Mouse (Mus musculus): ENCODE results near the gene Atn1. TPM values are rescaled to one million over a fixed set of nuclear protein-coding genes. Genes with fewer than 3 reads are reported as not detected.
"Not testable (repeated sequence)": the region's sequence is repeated elsewhere in the genome, so short reads cannot be mapped to it uniquely, and the experiment has no call there.

Atn1 gene
- 14.0 and 14.7 TPM in 2 replicates for polyA plus RNA-seq (2015; fragmentation: Nextera tagmentation; extraction: Ambion mirVana)

DNA sequence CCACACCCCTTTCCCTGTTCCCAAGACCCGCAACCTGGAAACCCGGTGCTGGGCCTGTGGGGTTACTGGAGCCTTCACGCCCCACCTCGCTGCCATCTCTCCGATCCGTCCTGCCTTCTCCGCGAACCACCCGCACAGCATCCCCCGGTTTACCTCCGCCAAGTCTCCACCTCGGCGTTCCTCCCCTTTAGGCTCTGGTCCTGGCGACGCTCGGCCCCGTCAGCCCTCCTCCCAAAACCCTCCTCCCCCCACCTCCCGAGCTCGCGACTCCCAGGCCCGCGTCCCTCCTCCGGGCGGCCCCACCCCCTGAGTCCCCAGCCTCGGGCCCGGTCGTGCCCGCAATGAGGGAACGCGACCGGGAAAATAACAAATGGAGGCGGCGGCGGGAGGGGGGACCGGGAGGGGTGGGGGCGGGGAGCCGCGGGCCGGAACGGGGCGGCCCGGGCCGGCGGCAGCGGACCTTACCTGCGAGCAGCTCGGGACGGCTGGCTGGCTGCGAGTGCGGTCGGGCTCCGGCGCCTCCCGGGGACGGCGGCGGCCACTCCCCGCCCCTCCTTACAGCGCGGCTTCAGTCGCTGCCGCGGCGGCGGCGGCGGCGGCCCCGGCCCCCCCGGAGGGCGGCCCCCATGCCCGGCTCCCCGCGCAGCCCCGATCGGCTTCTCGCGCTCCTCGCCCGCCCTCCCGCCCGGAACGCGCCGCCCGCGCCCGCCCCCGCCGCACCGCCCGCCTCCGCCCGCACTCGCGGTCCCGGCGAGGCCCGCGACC is at the start of gene Atn1, which contains the start of gene Gm45234:
Atn1 (minus strand) TSS at position 694 of the 765 bp plus-strand sequence.
Gm45234 (minus strand) TSS at position 191 of the 765 bp plus-strand sequence.
- Histone ChIP-seq H3K4me3 (ENCODE audit: low read length) (peak within 1 kb of the TSS; percentile 75), H3K27me3 (ENCODE audit: control insufficient read depth, insufficient read depth, low read depth, low read length) (no peaks in the 10 kb centered on the region), H3K4me1 (replicated peaks; ENCODE audit: control insufficient read depth, insufficient read depth, low read length) (peaks cover 39% of the 10 kb centered on the region), H3K9me3 (ENCODE audit: control insufficient read depth, low read length) (no peaks in the 10 kb centered on the region), H3K27ac (ENCODE audit: low read length) (peak within 1 kb of the TSS; percentile 97), H3K36me3 (ENCODE audit: control insufficient read depth, insufficient read depth, low read length) (no peaks in the 10 kb centered on the region), H3K4me2 (ENCODE audit: low read depth, low read length) (peak within 1 kb of the TSS; percentile 53), H3K9ac (ENCODE audit: low read length) (peak within 1 kb of the TSS; percentile 92)
- under 1% methylated on average over 45 of the region's 100 CpGs for WGBS
- ATAC-seq (ENCODE audit: low read depth), result peak; percentile 68

DNA sequence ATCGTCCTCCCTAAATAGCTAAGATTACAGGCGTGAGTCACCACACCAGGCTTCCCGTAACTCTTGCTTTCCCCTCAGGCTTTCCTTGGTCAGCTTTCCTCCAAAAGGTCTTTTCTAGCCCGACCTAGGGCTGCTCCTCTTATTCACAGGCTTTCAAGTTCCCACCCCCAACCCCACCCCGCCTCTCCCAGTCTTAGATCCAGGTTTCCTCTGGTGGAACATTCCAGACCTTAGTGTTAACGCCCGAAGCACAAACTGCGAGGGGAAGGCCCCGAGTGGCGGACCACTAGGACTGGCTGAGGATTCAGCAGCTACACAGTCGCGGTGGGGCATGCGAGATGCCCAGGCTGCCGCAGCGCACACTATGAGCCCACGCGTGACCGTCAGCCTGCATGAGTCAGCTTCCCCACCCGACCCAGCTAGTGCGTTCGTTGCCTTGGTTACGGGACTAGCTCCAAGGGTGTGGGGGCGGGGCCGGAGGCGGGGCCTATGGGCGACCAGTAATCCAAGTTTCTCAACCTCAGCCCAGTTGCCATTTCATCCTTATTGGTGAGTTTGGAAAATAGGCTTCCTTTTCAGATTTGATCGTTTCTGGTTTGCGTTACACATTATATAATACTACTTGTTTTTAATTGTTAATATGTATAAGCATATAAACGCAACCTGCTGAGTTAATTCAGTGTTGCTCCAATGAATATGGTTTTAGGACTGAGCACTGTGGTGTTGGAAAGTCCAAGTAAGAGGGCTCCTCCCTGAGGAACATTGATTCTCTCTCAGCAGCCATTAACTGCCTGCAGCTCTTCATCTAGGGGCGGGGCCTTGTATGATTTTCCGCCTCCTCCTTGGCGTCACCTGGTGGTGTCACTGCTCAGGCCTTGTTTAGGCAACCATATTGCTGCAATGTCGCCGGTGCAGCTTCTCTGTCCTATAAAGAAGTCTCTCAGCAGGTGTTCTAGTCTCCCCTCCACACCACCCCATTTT is 49.3 kb upstream of the Atn1 start:
- peak overlapping the region; percentile 92 for H3K27ac ChIP-seq (ENCODE audit: low read length)
- 2% methylated on average over 34 of the region's 34 CpGs for WGBS

DNA sequence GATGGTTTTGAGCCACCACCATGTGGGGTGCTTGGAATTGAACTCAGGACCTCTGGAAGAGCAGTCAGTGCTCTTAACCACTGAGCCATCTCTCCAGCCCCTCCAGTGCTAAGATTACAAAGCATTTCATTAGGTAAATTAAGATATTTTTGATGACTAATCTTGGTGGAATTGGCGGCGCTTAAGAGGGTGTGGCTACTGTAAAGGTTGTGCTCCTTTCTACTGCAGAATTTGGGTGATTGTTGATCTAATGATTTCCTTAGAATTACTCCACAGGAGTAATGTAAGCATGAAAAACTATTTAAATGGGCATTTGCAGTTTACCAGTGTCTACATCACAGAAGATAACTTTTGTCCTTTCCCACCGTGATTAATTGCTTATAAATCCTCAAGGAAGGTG is 48.0 kb upstream of the Atn1 start:
- Histone ChIP-seq H3K36me3 (ENCODE audit: control insufficient read depth, insufficient read depth, low read length) (no peaks in the 10 kb centered on the region), H3K9me3 (ENCODE audit: control insufficient read depth, low read length) (no peaks in the 10 kb centered on the region), H3K4me2 (ENCODE audit: low read depth, low read length) (no peak overlapping the region), H3K27me3 (ENCODE audit: control insufficient read depth, insufficient read depth, low read depth, low read length) (no peaks in the 10 kb centered on the region), H3K27ac (ENCODE audit: low read length) (no peak overlapping the region), H3K4me1 (replicated peaks; ENCODE audit: control insufficient read depth, insufficient read depth, low read length) (peaks cover 11% of the 10 kb centered on the region), H3K4me3 (ENCODE audit: low read length) (no peak overlapping the region), H3K9ac (ENCODE audit: low read length) (no peak overlapping the region)
- no peak for ATAC-seq (ENCODE audit: low read depth)
- WGBS, result 85% methylated on average over 3 of the region's 3 CpGs

More for the DNA sequence above, 49.3 kb upstream of the Atn1 start:
- Histone ChIP-seq H3K27me3 (ENCODE audit: control insufficient read depth, insufficient read depth, low read depth, low read length) (no peaks in the 10 kb centered on the region), H3K9me3 (ENCODE audit: control insufficient read depth, low read length) (no peaks in the 10 kb centered on the region), H3K9ac (ENCODE audit: low read length) (peak overlapping the region; percentile 69), H3K36me3 (ENCODE audit: control insufficient read depth, insufficient read depth, low read length) (peaks cover 4% of the 10 kb centered on the region; the same call in 1 of the 2 replicates), H3K4me3 (ENCODE audit: low read length) (peak overlapping the region; percentile 60), H3K4me2 (ENCODE audit: low read depth, low read length) (peak overlapping the region; percentile 72), H3K4me1 (replicated peaks; ENCODE audit: control insufficient read depth, insufficient read depth, low read length) (peaks cover 19% of the 10 kb centered on the region)
- peak; percentile 82 for ATAC-seq (ENCODE audit: low read depth)

DNA sequence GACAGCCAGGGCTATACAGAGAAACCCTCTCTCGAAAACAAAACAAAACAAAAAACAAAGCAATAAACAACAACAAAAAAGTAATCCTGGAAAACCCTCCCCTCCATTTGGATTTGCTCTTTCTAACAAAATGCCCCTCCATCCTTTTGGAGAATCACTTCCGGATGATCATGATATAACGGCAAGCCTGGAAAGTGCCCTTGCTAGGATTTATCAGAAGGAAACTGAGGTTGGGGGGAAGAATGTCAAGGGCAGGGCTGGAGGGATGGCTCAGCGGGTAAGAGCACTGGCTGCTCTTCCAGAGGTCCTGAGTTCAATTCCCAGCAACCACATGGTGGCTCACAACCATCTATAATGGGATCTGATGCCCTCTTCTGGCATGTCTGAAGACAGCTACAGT is 47.4 kb upstream of the Atn1 start:
- not testable (repeated sequence) for ATAC-seq (ENCODE audit: low read depth); H3K27ac ChIP-seq (ENCODE audit: low read length); H3K9ac ChIP-seq (ENCODE audit: low read length); H3K4me2 ChIP-seq (ENCODE audit: low read depth, low read length); H3K36me3 ChIP-seq (ENCODE audit: control insufficient read depth, insufficient read depth, low read length); H3K9me3 ChIP-seq (ENCODE audit: control insufficient read depth, low read length); H3K4me3 ChIP-seq (ENCODE audit: low read length); H3K27me3 ChIP-seq (ENCODE audit: control insufficient read depth, insufficient read depth, low read depth, low read length)
- H3K4me1 ChIP-seq (replicated peaks; ENCODE audit: control insufficient read depth, insufficient read depth, low read length), result peaks cover 11% of the 10 kb centered on the region
- 94% methylated on average over 4 of the region's 4 CpGs for WGBS

DNA sequence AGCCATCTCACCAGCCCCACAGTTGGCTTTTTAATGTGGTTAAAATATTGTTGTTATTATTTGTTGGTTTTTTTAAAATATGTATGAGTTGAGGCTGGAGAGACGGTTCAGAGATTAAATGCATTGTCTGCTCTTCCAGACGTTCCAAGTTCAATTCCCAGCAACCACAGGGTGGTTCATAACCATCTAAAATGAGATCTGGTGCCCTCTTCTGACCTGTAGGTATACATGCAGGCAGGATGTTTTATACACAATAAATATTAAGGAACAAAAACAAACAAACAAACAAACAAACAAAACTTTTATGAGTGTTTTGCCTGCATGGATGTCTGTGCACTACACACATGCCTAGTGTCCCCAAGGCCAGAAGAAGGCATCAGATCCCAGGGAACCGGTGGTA is 46.7 kb upstream of the Atn1 start:
- H3K4me1 ChIP-seq (replicated peaks; ENCODE audit: control insufficient read depth, insufficient read depth, low read length), result peaks cover 8% of the 10 kb centered on the region
- ATAC-seq (ENCODE audit: low read depth), result no peak
- H3K9ac ChIP-seq (ENCODE audit: low read length), result no peak overlapping the region
- H3K9me3 ChIP-seq (ENCODE audit: control insufficient read depth, low read length), result no peaks in the 10 kb centered on the region
- 74% methylated on average over 3 of the region's 3 CpGs for WGBS
- no peak overlapping the region for H3K4me2 ChIP-seq (ENCODE audit: low read depth, low read length)
- no peaks in the 10 kb centered on the region for H3K27me3 ChIP-seq (ENCODE audit: control insufficient read depth, insufficient read depth, low read depth, low read length)
- H3K4me3 ChIP-seq (ENCODE audit: low read length), result no peak overlapping the region
- H3K36me3 ChIP-seq (ENCODE audit: control insufficient read depth, insufficient read depth, low read length), result no peaks in the 10 kb centered on the region
- no peak overlapping the region for H3K27ac ChIP-seq (ENCODE audit: low read length)

DNA sequence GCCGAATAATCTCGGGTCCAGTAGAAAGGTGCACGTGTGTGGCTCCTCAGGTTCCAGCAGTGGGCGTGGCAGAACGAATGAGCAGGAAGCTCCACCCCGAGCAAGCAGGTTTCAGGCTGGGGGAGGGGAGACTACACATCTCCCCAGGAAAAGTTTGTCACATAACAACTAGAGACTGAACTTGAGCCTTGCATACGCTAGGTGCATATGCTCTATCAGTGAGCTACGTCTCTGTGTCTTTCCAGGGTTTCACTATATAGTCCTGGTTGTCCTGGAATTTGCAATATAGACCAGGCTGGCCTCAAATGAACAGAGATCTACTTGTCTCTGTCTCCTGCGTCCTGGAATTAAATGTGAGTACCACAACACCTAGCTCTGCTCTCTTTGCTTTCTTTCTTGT is 46.1 kb upstream of the Atn1 start:
- Histone ChIP-seq H3K4me3 (ENCODE audit: low read length) (peak overlapping the region; percentile 6; the same call in 1 of the 2 replicates), H3K4me2 (ENCODE audit: low read depth, low read length) (peak overlapping the region; percentile 27)
- H3K4me1 ChIP-seq (replicated peaks; ENCODE audit: control insufficient read depth, insufficient read depth, low read length); H3K27ac ChIP-seq (ENCODE audit: low read length); ATAC-seq (ENCODE audit: low read depth); H3K9ac ChIP-seq (ENCODE audit: low read length); H3K27me3 ChIP-seq (ENCODE audit: control insufficient read depth, insufficient read depth, low read depth, low read length); H3K36me3 ChIP-seq (ENCODE audit: control insufficient read depth, insufficient read depth, low read length); H3K9me3 ChIP-seq (ENCODE audit: control insufficient read depth, low read length): not testable (repeated sequence)
- 18% methylated on average over 5 of the region's 9 CpGs for WGBS

DNA sequence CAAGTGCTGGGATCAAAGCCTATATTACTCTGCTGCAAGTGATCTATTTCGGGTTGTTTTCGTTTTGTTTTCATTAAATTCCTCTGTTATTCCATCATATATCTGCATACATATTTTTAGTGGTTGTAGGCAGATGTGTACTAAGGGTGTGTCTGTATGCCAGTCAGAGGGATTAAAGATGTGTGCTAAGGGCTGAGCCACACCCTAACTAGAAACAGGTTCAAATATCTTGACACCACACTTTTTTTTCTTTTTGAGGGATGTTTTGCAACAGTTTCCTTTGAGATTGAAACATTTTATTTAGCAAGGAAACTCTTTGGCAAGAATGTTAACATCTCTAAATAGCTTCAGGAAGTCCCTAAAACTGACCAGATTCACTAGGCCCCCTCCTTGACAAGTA is 39.9 kb upstream of the Atn1 start:
- Histone ChIP-seq H3K4me3 (ENCODE audit: low read length) (no peak overlapping the region), H3K9me3 (ENCODE audit: control insufficient read depth, low read length) (no peaks in the 10 kb centered on the region), H3K36me3 (ENCODE audit: control insufficient read depth, insufficient read depth, low read length) (no peaks in the 10 kb centered on the region), H3K27ac (ENCODE audit: low read length) (no peak overlapping the region), H3K4me1 (replicated peaks; ENCODE audit: control insufficient read depth, insufficient read depth, low read length) (no peaks in the 10 kb centered on the region), H3K4me2 (ENCODE audit: low read depth, low read length) (no peak overlapping the region), H3K9ac (ENCODE audit: low read length) (no peak overlapping the region), H3K27me3 (ENCODE audit: control insufficient read depth, insufficient read depth, low read depth, low read length) (no peaks in the 10 kb centered on the region)
- WGBS, result 83% methylated on average over 2 of the region's 2 CpGs
- no peak for ATAC-seq (ENCODE audit: low read depth)

DNA sequence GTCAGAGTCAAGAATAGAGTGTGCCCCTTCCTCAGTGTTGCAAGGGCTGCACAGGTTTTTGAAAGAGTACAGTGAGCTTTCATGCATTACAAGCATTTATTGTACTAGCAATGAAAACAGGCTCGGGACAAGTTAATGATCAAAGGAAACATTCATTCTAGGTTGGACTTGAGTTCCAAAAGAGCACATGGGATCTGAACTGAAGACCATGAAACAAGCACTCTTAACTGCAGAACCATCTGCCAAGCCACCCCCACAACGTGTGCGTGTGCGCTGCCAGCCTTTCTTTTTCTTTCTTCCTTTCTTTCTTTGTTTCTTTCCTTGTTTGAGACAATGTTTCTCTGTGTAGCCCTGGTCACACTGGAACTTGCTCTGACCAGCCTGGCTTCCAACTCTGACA is 39.5 kb upstream of the Atn1 start:
- Histone ChIP-seq H3K9me3 (ENCODE audit: control insufficient read depth, low read length) (no peaks in the 10 kb centered on the region), H3K27ac (ENCODE audit: low read length) (no peak overlapping the region), H3K9ac (ENCODE audit: low read length) (no peak overlapping the region), H3K4me3 (ENCODE audit: low read length) (no peak overlapping the region), H3K27me3 (ENCODE audit: control insufficient read depth, insufficient read depth, low read depth, low read length) (no peaks in the 10 kb centered on the region), H3K4me1 (replicated peaks; ENCODE audit: control insufficient read depth, insufficient read depth, low read length) (no peaks in the 10 kb centered on the region), H3K4me2 (ENCODE audit: low read depth, low read length) (no peak overlapping the region), H3K36me3 (ENCODE audit: control insufficient read depth, insufficient read depth, low read length) (no peaks in the 10 kb centered on the region)
- no peak for ATAC-seq (ENCODE audit: low read depth)
- WGBS, result 76% methylated on average over 4 of the region's 4 CpGs

DNA sequence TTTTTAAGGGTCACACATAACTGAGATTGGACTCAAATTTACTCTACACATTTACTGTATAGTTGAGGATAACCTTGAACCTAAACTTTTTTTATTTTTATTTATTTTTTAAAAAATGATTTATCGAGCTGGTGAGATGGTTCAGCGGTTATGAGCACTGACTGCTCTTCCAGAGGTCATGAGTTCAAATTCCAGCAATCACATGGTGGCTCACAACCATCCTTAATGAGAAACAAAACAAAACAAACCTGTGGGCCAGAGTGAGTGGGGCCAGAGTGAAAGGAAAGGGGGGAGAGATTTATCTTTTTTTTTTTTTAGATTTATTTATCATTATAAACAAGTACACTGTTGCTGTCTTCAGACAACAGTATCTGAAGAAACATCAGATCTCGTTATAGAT is 35.6 kb upstream of the Atn1 start:
- Histone ChIP-seq H3K4me3 (ENCODE audit: low read length) (no peak overlapping the region), H3K9ac (ENCODE audit: low read length) (no peak overlapping the region), H3K36me3 (ENCODE audit: control insufficient read depth, insufficient read depth, low read length) (no peaks in the 10 kb centered on the region), H3K27me3 (ENCODE audit: control insufficient read depth, insufficient read depth, low read depth, low read length) (no peaks in the 10 kb centered on the region), H3K27ac (ENCODE audit: low read length) (no peak overlapping the region), H3K4me2 (ENCODE audit: low read depth, low read length) (no peak overlapping the region), H3K4me1 (replicated peaks; ENCODE audit: control insufficient read depth, insufficient read depth, low read length) (no peaks in the 10 kb centered on the region), H3K9me3 (ENCODE audit: control insufficient read depth, low read length) (no peaks in the 10 kb centered on the region)
- WGBS, result 78% methylated on average over 3 of the region's 3 CpGs
- no peak for ATAC-seq (ENCODE audit: low read depth)

Data from lung, embryonic 16.5 days (tissue).